Mouse (Mus musculus) MEL (cell line): ENCODE data around the gene Nat8f4. TPM values are rescaled to one million over a fixed set of nuclear protein-coding genes. Genes with fewer than 3 reads are reported as not detected.

ENCODE experiments used
- DNase-seq: peaks from one replicate; pipeline ENCODE4 v3.0.0; 2011; ENCODE audit warnings: low read depth, low spot score
- H3K27ac ChIP-seq: 2 replicates; pipeline ENCODE4 v1.5.1; 2012; ENCODE audit warnings: low read depth, mild to moderate bottlenecking, control low read depth, low read length, moderate library complexity; ENCODE audit not compliant: control insufficient read depth
- H3K27me3 ChIP-seq, 2 experiments: fragments of 150-350 bp in 1 of 2; sonication (generic) in 1 of 2; 2 replicates each; pipeline ENCODE4 v1.6.1; 2012; ENCODE audit warnings: low read length in 2 of 2, mild to moderate bottlenecking in 2 of 2, improper control_type of control experiment in 1 of 2, moderate library complexity in 1 of 2; ENCODE audit not compliant: insufficient read depth in 2 of 2, control insufficient read depth in 1 of 2
- H3K36me3 ChIP-seq, 2 experiments: 2 replicates each; pipeline ENCODE4 v1.6.1; 2012 to 2014; ENCODE audit warnings: low read length in 2 of 2, improper control_type of control experiment in 1 of 2, inconsistent platforms in 1 of 2, mild to moderate bottlenecking in 1 of 2; ENCODE audit not compliant: insufficient read depth in 2 of 2, control insufficient read depth in 1 of 2
- H3K4me1 ChIP-seq, 2 experiments: fragments of 150-350 bp in 1 of 2; sonication (generic) in 1 of 2; 2 replicates each; pipeline ENCODE4 v1.6.1; 2012; ENCODE audit warnings: low read length in 2 of 2, improper control_type of control experiment in 1 of 2, mild to moderate bottlenecking in 1 of 2; ENCODE audit not compliant: insufficient read depth in 2 of 2, control insufficient read depth in 1 of 2
- H3K4me3 ChIP-seq, 2 experiments: fragments of 150-350 bp in 1 of 2; sonication (generic) in 1 of 2; 2 replicates each; pipeline ENCODE4 v1.5.1; 2012; ENCODE audit warnings: low read depth in 2 of 2, low read length in 2 of 2, mild to moderate bottlenecking in 2 of 2, moderate library complexity in 2 of 2, control low read depth in 1 of 2, improper control_type of control experiment in 1 of 2; ENCODE audit not compliant: control insufficient read depth in 1 of 2, insufficient read depth in 1 of 2
- H3K79me2 ChIP-seq: 2 replicates; pipeline ENCODE4 v1.6.1; 2012; ENCODE audit warnings: mild to moderate bottlenecking, low read length, moderate library complexity; ENCODE audit not compliant: control insufficient read depth, poor library complexity, insufficient read depth
- H3K9ac ChIP-seq: 2 replicates; pipeline ENCODE4 v1.6.1; 2012; ENCODE audit warnings: low read depth, mild to moderate bottlenecking, control low read depth, low read length, moderate library complexity; ENCODE audit not compliant: control insufficient read depth, poor library complexity, severe bottlenecking
- H3K9me3 ChIP-seq: fragments of 150-350 bp; sonication (generic); replicated peaks from 2 replicates; pipeline ENCODE4 v1.6.1; 2012; ENCODE audit warnings: mild to moderate bottlenecking, low read length, improper control_type of control experiment, moderate library complexity; ENCODE audit not compliant: insufficient read depth
- BHLHE40 ChIP-seq: IDR thresholded peaks from 2 replicates; pipeline ENCODE4 v1.6.1; 2012; ENCODE audit warnings: low read depth, mild to moderate bottlenecking, inconsistent platforms, low read length, improper control_type of control experiment, borderline replicate concordance
- CHD1 ChIP-seq: IDR thresholded peaks from 2 replicates; pipeline ENCODE4 v1.6.1; 2012; ENCODE audit warnings: low read depth, mild to moderate bottlenecking, inconsistent platforms, low read length, improper control_type of control experiment
- CHD2 ChIP-seq: IDR thresholded peaks from 2 replicates; pipeline ENCODE4 v1.6.1; 2011; ENCODE audit warnings: low read length, improper control_type of control experiment
- CTCF ChIP-seq, 3 experiments: IDR thresholded peaks in 2 of 3; conservative IDR thresholded peaks in 1 of 3; 2 replicates each; pipeline ENCODE4 v1.5.1; 2011 to 2012; ENCODE audit warnings: low read length in 3 of 3, low read depth in 2 of 3, mild to moderate bottlenecking in 2 of 3, improper control_type of control experiment in 1 of 3, inconsistent platforms in 1 of 3, mixed read lengths in 1 of 3, moderate library complexity in 1 of 3; ENCODE audit not compliant: control insufficient read depth in 1 of 3, insufficient read depth in 1 of 3, poor library complexity in 1 of 3, severe bottlenecking in 1 of 3
- EP300 ChIP-seq, 2 experiments: IDR thresholded peaks; 2 replicates each; pipeline ENCODE4 v1.6.1; 2011; ENCODE audit warnings: improper control_type of control experiment in 2 of 2, low read length in 2 of 2, low read depth in 1 of 2, mild to moderate bottlenecking in 1 of 2
- GATA1 ChIP-seq: IDR thresholded peaks from 2 replicates; pipeline ENCODE4 v1.6.1; 2011; ENCODE audit warnings: low read depth, low read length, improper control_type of control experiment
- HCFC1 ChIP-seq: IDR thresholded peaks from 2 replicates; pipeline ENCODE4 v1.6.1; 2012; ENCODE audit warnings: low read depth, mild to moderate bottlenecking, inconsistent platforms, low read length, improper control_type of control experiment, moderate library complexity
- MEF2A ChIP-seq: IDR thresholded peaks from 2 replicates; pipeline ENCODE4 v1.6.1; 2014; ENCODE audit warnings: low read depth, mild to moderate bottlenecking, inconsistent platforms, low read length, improper control_type of control experiment; ENCODE audit not compliant: poor library complexity, insufficient replicate concordance, severe bottlenecking; ENCODE audit errors: extremely low read depth
- MXI1 ChIP-seq: IDR thresholded peaks from 2 replicates; pipeline ENCODE4 v1.6.1; 2011; ENCODE audit warnings: mild to moderate bottlenecking, low read depth, low read length, improper control_type of control experiment
- MYC ChIP-seq: IDR thresholded peaks from 2 replicates; pipeline ENCODE4 v1.6.1; 2011; ENCODE audit warnings: low read depth, mild to moderate bottlenecking, low read length, improper control_type of control experiment, moderate library complexity
- NELFE ChIP-seq: IDR thresholded peaks from 2 replicates; pipeline ENCODE4 v1.6.1; 2011; ENCODE audit warnings: low read depth, low read length, improper control_type of control experiment
- NRF1 ChIP-seq: IDR thresholded peaks from 2 replicates; pipeline ENCODE4 v1.6.1; 2014; ENCODE audit warnings: low read depth, mild to moderate bottlenecking, inconsistent platforms, low read length, improper control_type of control experiment, moderate library complexity; ENCODE audit not compliant: poor library complexity, insufficient read depth, severe bottlenecking
- POLR2A ChIP-seq, 2 experiments: IDR thresholded peaks; 2 replicates each; pipeline ENCODE4 v1.6.1; 2011 to 2012; ENCODE audit warnings: low read length in 2 of 2, mild to moderate bottlenecking in 2 of 2, control low read depth in 1 of 2, improper control_type of control experiment in 1 of 2, low read depth in 1 of 2, moderate library complexity in 1 of 2; ENCODE audit not compliant: control insufficient read depth in 1 of 2, insufficient read depth in 1 of 2, poor library complexity in 1 of 2
- TAL1 ChIP-seq: IDR thresholded peaks from 2 replicates; pipeline ENCODE4 v1.6.1; 2012; ENCODE audit warnings: mild to moderate bottlenecking, inconsistent platforms, low read length, moderate library complexity, mixed read lengths
- TCF12 ChIP-seq: IDR thresholded peaks from 2 replicates; pipeline ENCODE4 v1.6.1; 2014; ENCODE audit warnings: low read depth, mild to moderate bottlenecking, inconsistent platforms, low read length, improper control_type of control experiment, moderate library complexity
- UBTF ChIP-seq: IDR thresholded peaks from 2 replicates; pipeline ENCODE4 v1.6.1; 2012; ENCODE audit warnings: low read depth, mild to moderate bottlenecking, inconsistent platforms, low read length, improper control_type of control experiment, moderate library complexity, borderline replicate concordance; ENCODE audit not compliant: insufficient read depth
- ZKSCAN1 ChIP-seq: IDR thresholded peaks from 2 replicates; pipeline ENCODE4 v1.6.1; 2012; ENCODE audit warnings: low read depth, mild to moderate bottlenecking, inconsistent platforms, low read length, improper control_type of control experiment, moderate library complexity
- ZMIZ1 ChIP-seq: IDR thresholded peaks from 2 replicates; pipeline ENCODE4 v1.6.1; 2012; ENCODE audit warnings: low read depth, mild to moderate bottlenecking, inconsistent platforms, low read length, improper control_type of control experiment, moderate library complexity
- polyA plus RNA-seq, 2 experiments: library from polyadenylated mRNA; stranded (reverse) in 1 of 2; unstranded in 1 of 2; fragments of >175 nt in 1 of 2; fragments of >200 nt in 1 of 2; gene quantifications; 2 replicates each; pipeline versions ENCODE4 v1.2.1 to v1.2.4; 2012; ENCODE audit warnings: low replicate concordance in 2 of 2, low read depth in 1 of 2; ENCODE audit not compliant: insufficient read length in 2 of 2, insufficient read depth in 1 of 2, missing spikeins in 1 of 2
- total RNA-seq: library from RNA; depleted of rRNA; stranded (reverse); fragments of 300-350 nt; gene quantifications from 2 replicates; pipeline ENCODE4 v1.2.3, GENCODE M21; 2012

Nat8f4 gene
- total and polyA plus RNA-seq, 3 experiments: 2.6 to 3.0 TPM; not detected in 1

GRCm38 (mm10) chr6:85863840-85864239, 40.8 kb downstream of the Nat8f4 start:
- TF ChIP-seq CHD1 (no peak), POLR2A (IDR thresholded peaks at IDR 0.05; ENCODE audit: control insufficient read depth in 1 of 2, insufficient read depth in 1 of 2, low read depth in 1 of 2, low read length in 2 of 2, poor library complexity in 1 of 2) (no peak), NELFE (no peak), HCFC1 (no peak), NRF1 (no peak), ZKSCAN1 (no peak), EP300 (IDR thresholded peaks at IDR 0.05; ENCODE audit: low read depth in 1 of 2, low read length in 2 of 2) (no peak), UBTF (no peak), CTCF (IDR thresholded peaks at IDR 0.05 in 2 of 3, conservative IDR thresholded peaks at IDR 0.05 in 1 of 3; ENCODE audit: control insufficient read depth in 1 of 3, insufficient read depth in 1 of 3, low read depth in 2 of 3, low read length in 3 of 3, poor library complexity in 1 of 3, severe bottlenecking in 1 of 3) (no peak), TAL1 (no peak), GATA1 (no peak)
- Histone ChIP-seq H3K4me3 (no peak overlapping the region), H3K4me1 (no peaks in the 10 kb centered on the region), H3K79me2 (no peaks in the 10 kb centered on the region), H3K27me3 (peaks cover 0 to 3% of the 10 kb centered on the region in 2 experiments), H3K9me3 (no peaks in the 10 kb centered on the region), H3K9ac (no peak overlapping the region), H3K27ac (no peak overlapping the region), H3K36me3 (no peaks in the 10 kb centered on the region)
- no peak for DNase-seq

GRCm38 (mm10) chr6:85863136-85863535, 41.5 kb downstream of the Nat8f4 start:
- Histone ChIP-seq H3K9ac (no peak overlapping the region), H3K27ac (no peak overlapping the region), H3K9me3 (no peaks in the 10 kb centered on the region), H3K4me3 (no peak overlapping the region), H3K79me2 (no peaks in the 10 kb centered on the region), H3K27me3 (peaks cover 0 to 3% of the 10 kb centered on the region in 2 experiments), H3K36me3 (no peaks in the 10 kb centered on the region), H3K4me1 (no peaks in the 10 kb centered on the region)
- DNase-seq: no peak
- TF ChIP-seq CHD2 (no peak), HCFC1 (no peak), MYC (no peak), MEF2A (no peak), BHLHE40 (no peak), ZMIZ1 (no peak), POLR2A (IDR thresholded peaks at IDR 0.05; ENCODE audit: control insufficient read depth in 1 of 2, insufficient read depth in 1 of 2, low read depth in 1 of 2, low read length in 2 of 2, poor library complexity in 1 of 2) (no peak), ZKSCAN1 (no peak), GATA1 (no peak), TAL1 (no peak), TCF12 (no peak), MXI1 (no peak), CTCF (IDR thresholded peaks at IDR 0.05 in 2 of 3, conservative IDR thresholded peaks at IDR 0.05 in 1 of 3; ENCODE audit: control insufficient read depth in 1 of 3, insufficient read depth in 1 of 3, low read depth in 2 of 3, low read length in 3 of 3, poor library complexity in 1 of 3, severe bottlenecking in 1 of 3) (no peak)
